Mouse (Mus musculus) lung, postnatal 0 days (tissue): ENCODE results near the gene Nog. TPM values are rescaled to one million over a fixed set of nuclear protein-coding genes. Genes with fewer than 3 reads are reported as not detected.

Experiments used
- ATAC-seq: fragments of 200-750 bp; cut with Nextera tagmentation; 2 replicates; pipeline ENCODE4 v1.8.0; 2017; ENCODE audit warnings: moderate library complexity
- DNase-seq: peaks from one replicate; pipeline ENCODE4 v3.0.0-alpha.2; 2016; ENCODE audit warnings: low spot score
- H3K27ac ChIP-seq: fragments of 300-500 bp; sonication (generic); 2 replicates; pipeline ENCODE4 v1.5.1; 2014; ENCODE audit warnings: antibody characterized with exemption, mild to moderate bottlenecking, low read length, mixed read lengths
- H3K27me3 ChIP-seq: fragments of 300-500 bp; sonication (generic); replicated peaks from 2 replicates; pipeline ENCODE4 v1.6.1; 2014; ENCODE audit warnings: low read length, mixed read lengths; ENCODE audit not compliant: insufficient read depth
- H3K36me3 ChIP-seq: fragments of 300-500 bp; sonication (generic); 2 replicates; pipeline ENCODE4 v1.6.1; 2014; ENCODE audit warnings: low read length, mixed read lengths; ENCODE audit not compliant: insufficient read depth
- H3K4me1 ChIP-seq: fragments of 300-500 bp; sonication (generic); 2 replicates; pipeline ENCODE4 v1.6.1; 2014; ENCODE audit warnings: antibody characterized with exemption, low read depth, low read length, mixed read lengths; ENCODE audit not compliant: insufficient read depth
- H3K4me2 ChIP-seq: fragments of 300-500 bp; sonication (generic); replicated peaks from 2 replicates; pipeline ENCODE4 v1.6.1; 2014; ENCODE audit warnings: low read depth, mild to moderate bottlenecking, low read length, moderate library complexity, mixed read lengths
- H3K4me3 ChIP-seq: fragments of 300-500 bp; sonication (generic); 2 replicates; pipeline ENCODE4 v1.5.1; 2014; ENCODE audit warnings: low read depth, low read length
- H3K9ac ChIP-seq: fragments of 300-500 bp; sonication (generic); replicated peaks from 2 replicates; pipeline ENCODE4 v1.6.1; 2014; ENCODE audit warnings: low read depth, mild to moderate bottlenecking
- H3K9me3 ChIP-seq: fragments of 300-500 bp; sonication (generic); 2 replicates; pipeline ENCODE4 v1.6.1; 2016; ENCODE audit warnings: low read length, mixed read lengths
- CTCF ChIP-seq: IDR thresholded peaks from 2 replicates; pipeline ENCODE4 v1.5.1; 2016; ENCODE audit warnings: antibody characterized with exemption, mild to moderate bottlenecking
- EP300 ChIP-seq: IDR thresholded peaks from 2 replicates; pipeline ENCODE4 v1.6.1; 2016; ENCODE audit warnings: antibody characterized with exemption, mild to moderate bottlenecking, control low read depth
- whole genome bisulfite sequencing: fragments of 180-500 bp; shearing (Covaris S2); extraction: QIAGEN DNeasy Blood & Tissue Kit; methylation state at CpG from one replicate; pipeline ENCODE4 v1.1.7; 2014; 5-methylcytosine and 5-hydroxymethylcytosine counted together
- polyA plus RNA-seq: library from polyadenylated mRNA; unstranded; fragments of >200 nt; fragmentation: Nextera tagmentation; extraction: Ambion mirVana; gene quantifications from 2 replicates; pipeline ENCODE4 v1.2.1, GENCODE M21; 2015

Gene Nog
- polyA plus RNA-seq, 1 experiment from 2014 or later: 0.86 TPM

DNA sequence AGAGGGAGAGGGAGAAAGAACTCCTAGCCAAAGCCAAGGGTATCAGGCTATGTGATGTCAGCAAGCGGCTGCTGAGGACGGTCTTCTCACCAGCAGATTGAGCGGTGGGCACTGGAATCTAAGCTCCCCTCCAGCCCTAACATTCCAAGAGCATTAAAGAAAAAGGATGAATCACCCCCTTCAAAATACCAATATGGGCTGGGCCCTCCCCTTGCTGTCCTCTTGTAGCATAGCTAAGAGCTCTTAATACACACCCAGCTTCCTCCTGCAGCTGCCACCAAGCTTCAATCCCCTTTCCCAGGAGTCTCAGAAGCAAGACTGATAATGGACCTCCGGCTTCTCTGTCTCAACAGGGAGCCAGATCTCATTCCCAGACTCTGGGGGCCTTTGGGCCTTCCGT is 4.6 kb downstream of the Nog start:
- peak; percentile 67 for DNase-seq
- no peak for ATAC-seq
- Histone ChIP-seq H3K27ac (no peak overlapping the region), H3K27me3 (peaks cover 21% of the 10 kb centered on the region), H3K36me3 (no peaks in the 10 kb centered on the region), H3K4me2 (peak overlapping the region; percentile 87), H3K9me3 (no peaks in the 10 kb centered on the region), H3K4me3 (no peak overlapping the region), H3K9ac (no peak overlapping the region), H3K4me1 (peaks cover 16% of the 10 kb centered on the region; the same call in 1 of the 2 replicates)
- WGBS: 38% methylated on average over 5 of the region's 5 CpGs
- TF ChIP-seq CTCF (no peak), EP300 (no peak)

GRCm38 (mm10) chr11:89269809-89270361 is 32.2 kb downstream of the Nog start:
- Histone ChIP-seq H3K27me3 (no peaks in the 10 kb centered on the region), H3K36me3 (no peaks in the 10 kb centered on the region), H3K4me2 (no peak overlapping the region), H3K9me3 (no peaks in the 10 kb centered on the region), H3K4me3 (no peak overlapping the region), H3K27ac (no peak overlapping the region), H3K4me1 (no peaks in the 10 kb centered on the region), H3K9ac (no peak overlapping the region)
- DNase-seq (no peak), ATAC-seq (no peak)
- 83% methylated on average over 13 of the region's 13 CpGs for WGBS
- no peak for TF ChIP-seq EP300
- no peak for TF ChIP-seq CTCF

DNA sequence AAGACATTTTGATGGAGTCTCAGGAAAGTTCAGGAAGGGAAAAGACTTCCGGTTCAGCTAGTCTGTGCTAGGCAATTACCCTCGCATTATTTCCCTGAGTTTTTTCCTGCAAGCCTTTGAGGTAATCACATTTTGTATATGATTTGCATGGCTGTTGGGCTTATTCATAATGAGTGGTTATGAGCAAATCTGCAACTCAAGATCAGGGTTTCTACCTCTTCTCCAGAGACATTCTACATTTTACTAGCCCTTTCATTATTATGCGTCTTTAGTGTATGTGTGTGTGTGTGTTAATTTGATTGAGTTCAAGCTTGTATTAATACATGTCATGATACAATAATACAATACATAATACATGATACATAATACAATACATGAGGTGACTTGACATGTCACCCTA is 34.6 kb downstream of the Nog start:
- no peaks in the 10 kb centered on the region for H3K9me3 ChIP-seq
- H3K27ac ChIP-seq: no peak overlapping the region
- DNase-seq (no peak), ATAC-seq (no peak)
- no peaks in the 10 kb centered on the region for H3K27me3 ChIP-seq
- no peaks in the 10 kb centered on the region for H3K36me3 ChIP-seq
- H3K9ac ChIP-seq: no peak overlapping the region
- H3K4me2 ChIP-seq: no peak overlapping the region
- H3K4me3 ChIP-seq: no peak overlapping the region
- no peaks in the 10 kb centered on the region for H3K4me1 ChIP-seq
- WGBS: 95% methylated on average over 3 of the region's 3 CpGs
- TF ChIP-seq CTCF: no peak

GRCm38 (mm10) chr11:89265080-89265479 is 37.1 kb downstream of the Nog start:
- ATAC-seq: peak; percentile 28; the same call in 1 of the 2 replicates
- TF ChIP-seq CTCF: no peak
- no peaks in the 10 kb centered on the region for H3K9me3 ChIP-seq
- no peaks in the 10 kb centered on the region for H3K4me1 ChIP-seq
- peak; percentile 5 for DNase-seq
- H3K27ac ChIP-seq: no peak overlapping the region
- no peak overlapping the region for H3K9ac ChIP-seq
- H3K4me2 ChIP-seq: no peak overlapping the region
- no peak overlapping the region for H3K4me3 ChIP-seq
- H3K36me3 ChIP-seq: no peaks in the 10 kb centered on the region
- H3K27me3 ChIP-seq: no peaks in the 10 kb centered on the region
- WGBS: 32% methylated on average over 4 of the region's 4 CpGs

GRCm38 (mm10) chr11:89259338-89259915 is 42.7 kb downstream of the Nog start:
- WGBS: 92% methylated on average over 7 of the region's 7 CpGs

GRCm38 (mm10) chr11:89257893-89258292 is 44.2 kb downstream of the Nog start:
- no peak for ATAC-seq
- H3K27ac ChIP-seq: no peak overlapping the region

More at GRCm38 (mm10) chr11:89259338-89259915, 42.7 kb downstream of the Nog start:
- no peak overlapping the region for H3K4me2 ChIP-seq
- DNase-seq: no peak
- H3K27ac ChIP-seq: no peak overlapping the region
- H3K36me3 ChIP-seq: no peaks in the 10 kb centered on the region
- no peaks in the 10 kb centered on the region for H3K27me3 ChIP-seq
- ATAC-seq: no peak
- no peak overlapping the region for H3K4me3 ChIP-seq
- TF ChIP-seq EP300: no peak
- no peak for TF ChIP-seq CTCF
- H3K4me1 ChIP-seq: no peaks in the 10 kb centered on the region
- H3K9ac ChIP-seq: no peak overlapping the region
- H3K9me3 ChIP-seq: no peaks in the 10 kb centered on the region

More at GRCm38 (mm10) chr11:89257893-89258292, 44.2 kb downstream of the Nog start:
- Histone ChIP-seq H3K9ac (no peak overlapping the region), H3K4me3 (no peak overlapping the region), H3K4me2 (no peak overlapping the region), H3K4me1 (no peaks in the 10 kb centered on the region), H3K27me3 (no peaks in the 10 kb centered on the region), H3K36me3 (no peaks in the 10 kb centered on the region), H3K9me3 (no peaks in the 10 kb centered on the region)
- no peak for DNase-seq
- 45% methylated on average over 2 of the region's 2 CpGs for WGBS
- TF ChIP-seq CTCF: no peak
- TF ChIP-seq EP300: no peak
